Mouse (Mus musculus) hematopoietic stem cell, adult 5-6 weeks (primary cell): ENCODE measurements at regions not wholly inside any gene's neighbourhood (a gene's known extent, or its start where the extent isn't known, plus 50 kb on each side); places are given as distances from the start of the nearest gene placed in this dataset.

Experiments
- ATAC-seq, 2 experiments: fragments of 125-278 bp in 1 of 2; replicated peaks in 1 of 2; 2 replicates each; pipeline ENCODE4 v1.8.0; 2016 to 2017; ENCODE audit warnings: inconsistent platforms in 2 of 2, mild to moderate bottlenecking in 2 of 2, moderate number of reproducible peaks in 2 of 2, low read depth in 1 of 2, moderate TSS enrichment in 1 of 2; ENCODE audit not compliant: low FRiP score in 2 of 2, poor library complexity in 2 of 2, severe bottlenecking in 2 of 2, insufficient read depth in 1 of 2, low TSS enrichment in 1 of 2

- ATAC-seq = no peak
Measured at GRCm38 (mm10) chr4:140405993-140406881, 159.7 kb upstream of the Igsf21 start.

- ATAC-seq = no peak
Measured at GRCm38 (mm10) chr4:140405427-140405826, 158.8 kb upstream of the Igsf21 start.

GRCm38 (mm10) chr4:140403128-140403527, 156.5 kb upstream of the Igsf21 start:
- ATAC-seq = no peak

- no peak for ATAC-seq
Measured at GRCm38 (mm10) chr4:140402319-140402718, 155.7 kb upstream of the Igsf21 start.

DNA sequence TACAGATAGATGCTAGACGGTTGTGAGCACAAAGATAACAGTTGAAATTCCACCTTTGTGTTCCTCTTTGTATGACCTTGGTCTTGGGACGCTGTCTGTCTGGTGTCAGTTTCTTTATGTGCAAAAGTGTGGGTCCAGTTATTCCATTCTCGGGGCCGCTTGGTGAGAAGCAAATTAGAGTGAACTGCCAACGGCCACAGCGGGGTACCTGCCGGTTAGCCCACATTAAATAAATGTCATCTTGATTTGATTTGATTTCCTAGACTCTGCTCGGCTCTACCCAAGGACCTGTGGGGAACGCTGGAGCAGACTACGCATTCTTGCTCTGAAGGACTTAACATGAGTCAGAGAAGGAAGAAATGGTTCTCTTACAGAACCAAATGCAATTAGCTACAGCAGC, 155.0 kb upstream of the Igsf21 start:
- no peak for ATAC-seq

DNA sequence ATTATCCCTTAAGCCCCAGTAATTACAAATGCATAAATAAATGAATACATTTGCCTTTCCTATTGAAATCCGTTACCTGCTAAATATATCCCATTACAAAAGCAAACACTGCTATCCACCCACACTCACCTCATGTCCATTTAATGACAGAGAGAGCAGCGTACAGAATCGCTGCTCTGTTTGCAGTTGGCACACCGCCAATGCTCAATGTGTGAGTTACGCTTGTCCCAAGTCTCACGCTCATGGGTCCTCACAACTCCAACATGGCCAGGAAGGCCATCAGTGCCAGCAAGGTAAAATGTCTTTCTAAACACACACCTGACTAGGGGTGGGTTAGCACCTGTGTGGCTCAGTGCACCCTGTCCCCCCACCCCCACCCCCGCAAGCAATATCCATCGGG, 150.0 kb upstream of the Igsf21 start:
- ATAC-seq = no peak

DNA sequence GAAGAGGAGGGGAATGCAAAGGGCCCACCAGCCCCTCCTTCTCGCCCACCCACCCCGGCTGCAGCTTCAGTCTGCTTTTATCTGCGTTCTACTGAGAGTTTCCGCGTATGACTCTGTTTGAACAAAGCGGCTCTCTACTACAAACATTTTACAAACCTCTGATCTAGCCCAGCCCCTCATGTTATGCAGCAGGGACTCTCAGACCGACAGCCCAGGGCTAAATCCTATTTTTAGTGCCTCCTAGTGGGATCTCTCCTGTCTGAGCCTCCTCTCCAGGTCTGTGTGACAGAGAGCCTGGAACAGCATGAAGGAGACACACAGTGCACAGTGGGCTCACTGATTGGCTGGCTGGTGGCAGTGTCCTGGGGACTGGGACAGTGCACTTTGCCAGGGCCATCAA, 145.7 kb upstream of the Igsf21 start:
- ATAC-seq = no peak

DNA sequence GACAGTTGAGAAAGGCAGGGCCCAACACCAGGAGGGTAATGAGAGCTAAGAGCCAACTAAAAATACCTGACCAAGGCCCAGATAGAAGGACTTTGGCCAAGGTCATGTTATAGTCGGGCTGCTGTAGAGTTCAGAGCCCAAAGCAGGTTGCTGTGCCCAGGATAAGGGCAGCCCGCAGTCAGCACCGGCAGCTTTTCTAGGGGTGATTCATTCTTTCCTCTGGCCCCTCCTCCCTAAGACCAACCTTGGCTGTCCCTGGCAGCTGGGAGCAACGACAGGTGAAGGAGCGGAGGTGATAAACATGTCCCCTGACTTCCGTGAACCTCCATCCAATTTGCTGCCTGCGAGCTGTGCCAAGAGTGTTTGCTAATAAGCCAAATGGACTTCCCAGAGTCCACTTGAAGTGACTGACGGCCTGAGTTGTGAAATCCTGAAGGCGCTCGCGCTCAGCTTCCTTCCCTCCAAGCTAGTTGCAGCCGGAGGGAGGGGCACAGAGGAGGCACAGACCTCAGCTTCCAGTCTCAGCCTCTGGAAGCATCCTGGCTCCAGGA, 144.2 kb upstream of the Igsf21 start:
- ATAC-seq = no peak

- no peak for ATAC-seq
Measured at GRCm38 (mm10) chr4:140385686-140386085, 139.1 kb upstream of the Igsf21 start.

GRCm38 (mm10) chr4:140385226-140385625, 138.6 kb upstream of the Igsf21 start:
- ATAC-seq = no peak

DNA sequence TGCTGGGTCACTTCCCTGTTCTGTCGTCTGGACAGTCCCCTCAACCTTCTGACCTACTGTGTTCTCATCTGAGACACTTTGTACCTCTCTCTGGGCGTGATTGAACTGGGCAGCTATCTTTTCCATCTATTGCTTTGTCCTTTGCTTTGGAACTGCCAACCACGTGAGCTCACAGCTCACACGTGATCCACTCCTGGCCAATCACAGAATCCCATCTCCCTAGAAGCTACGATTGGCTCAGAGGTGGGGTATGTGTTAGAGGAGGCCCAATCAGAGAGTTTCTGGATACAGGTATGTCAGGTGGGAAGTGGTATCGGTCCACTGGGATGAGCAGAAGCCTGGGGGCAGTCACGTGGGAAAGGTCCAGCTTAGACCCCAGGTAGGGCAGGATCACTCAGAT, 137.0 kb upstream of the Igsf21 start:
- no peak for ATAC-seq

DNA sequence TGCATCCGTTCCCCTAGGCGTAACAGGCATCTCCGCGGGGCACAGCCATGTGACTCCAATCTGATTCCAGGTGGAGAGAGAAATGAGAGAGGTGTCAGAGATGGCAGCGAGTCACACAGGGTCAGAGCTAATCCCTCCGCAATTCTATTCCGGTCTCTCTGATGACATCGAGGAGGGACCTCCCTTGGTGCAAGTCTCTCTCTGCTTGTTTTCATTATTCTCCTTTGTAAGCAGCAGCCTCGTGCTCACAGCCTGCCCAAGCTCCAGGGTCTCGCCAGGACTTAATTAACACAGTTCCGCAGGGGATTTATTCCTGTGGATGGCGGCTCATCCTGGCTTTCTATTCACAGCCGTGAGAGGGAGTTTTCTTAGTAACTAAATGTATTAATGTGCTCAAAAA, 134.1 kb upstream of the Igsf21 start:
- no peak for ATAC-seq

- ATAC-seq = no peak
Measured at GRCm38 (mm10) chr4:140377941-140378340, 131.4 kb upstream of the Igsf21 start.

- ATAC-seq = no peak
Measured at GRCm38 (mm10) chr4:140372586-140373325, 126.2 kb upstream of the Igsf21 start.

GRCm38 (mm10) chr4:140371426-140372213, 125.0 kb upstream of the Igsf21 start:
- no peak for ATAC-seq

DNA sequence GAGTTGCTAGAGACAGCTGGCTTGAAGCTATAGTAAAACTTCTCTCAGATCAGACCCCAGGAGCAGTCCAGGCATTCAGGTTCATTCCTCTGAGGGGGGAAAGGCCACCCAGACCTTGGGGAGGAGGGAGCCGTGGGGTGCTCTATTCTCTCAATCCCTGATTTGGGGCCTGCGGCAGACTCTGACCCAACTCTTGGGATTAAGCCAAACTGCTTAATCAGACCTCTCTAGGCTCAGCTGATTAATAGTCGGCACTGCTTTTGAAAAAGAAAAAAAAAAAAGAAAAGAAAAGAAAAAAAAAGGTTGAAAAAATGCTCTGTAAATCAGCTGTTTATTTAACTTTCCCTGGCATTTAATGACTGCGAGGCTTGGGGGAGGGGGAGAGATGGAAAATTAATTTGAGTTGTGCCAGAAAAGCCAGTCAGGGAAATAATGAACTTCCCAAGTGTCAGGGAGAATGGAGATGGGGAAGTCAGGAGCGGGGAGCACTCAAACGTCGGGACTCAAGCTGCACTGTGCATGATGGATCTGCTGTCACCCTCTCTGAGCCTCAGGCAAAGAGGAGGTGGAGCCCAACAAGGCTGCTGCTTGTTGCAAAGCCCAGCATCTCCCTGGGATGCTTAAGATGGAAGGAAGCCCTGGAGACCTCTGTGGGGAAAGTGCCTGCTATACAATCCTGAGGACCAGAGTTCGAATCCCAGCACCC, 120.5 kb upstream of the Igsf21 start:
- no peak for ATAC-seq

GRCm38 (mm10) chr4:140358846-140359245, 112.3 kb upstream of the Igsf21 start:
- no peak for ATAC-seq
